Mouse (Mus musculus): Measurements from ENCODE around the gene Pfkm.

DNA sequence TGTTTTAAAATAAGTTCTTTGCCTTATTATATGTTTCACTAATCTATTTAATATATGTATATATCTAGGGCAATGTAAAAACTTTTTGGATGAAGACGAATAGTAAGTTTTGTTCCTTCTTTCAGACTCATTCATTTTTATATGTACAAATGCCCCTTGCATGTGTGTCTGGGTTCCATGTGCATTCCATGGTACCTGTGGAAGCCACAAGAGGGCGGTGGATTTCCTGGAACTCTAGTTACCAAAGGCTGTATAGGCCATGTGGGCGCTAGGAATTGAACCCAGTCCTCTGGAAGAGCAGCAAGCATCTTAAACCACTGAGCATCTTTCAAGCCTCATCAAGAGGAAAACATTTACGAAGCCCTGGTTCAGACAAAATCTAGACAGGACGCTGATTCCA lies 48.0 kb upstream of the Pfkm start:
- TF ChIP-seq POLR2A (IDR thresholded peaks at IDR 0.05; ENCODE audit: low read depth, low read length), result no peak
- no peak for TF ChIP-seq CTCF (IDR thresholded peaks at IDR 0.05; ENCODE audit: extremely low read depth, insufficient read depth, insufficient read length, insufficient replicate concordance)
